Mouse (Mus musculus) heart, postnatal 25 days (tissue): ENCODE data around the gene Rbm6. TPM values are rescaled to one million over a fixed set of nuclear protein-coding genes. Genes with fewer than 3 reads are reported as not detected.
A peak's percentile ranks its signal among the peaks of the same experiment; 100 is the strongest.

Experiments
- DNase-seq: peaks from one replicate; pipeline ENCODE4 v3.0.0; 2022; ENCODE audit warnings: low spot score
- intact Hi-C: fragments of 180-260 bp; cut with DNase I; formaldehyde crosslinking; loops from one replicate; pipeline ENCODE4 v1.15.1; 2025
- total RNA-seq, 2 experiments: library from RNA; stranded (reverse); gene quantifications; 2 replicates each; pipeline ENCODE4 v1.2.3; 2021

Rbm6 gene
- total RNA-seq: 10 to 100 TPM; 29.9 to 30.3 TPM

- intact Hi-C loops: loop anchor here (10.0 kb wide), 1 partner anchor 422 kb away; the partner anchor contains the start of genes Amt and Nicn1
- DNase-seq: no peak
These were observed at the start of gene Rbm6 for GRCm38 (mm10) chr9:107873137-107873536. Gene Rbm6, minus strand, starts transcription at chr9:107873237.

DNA sequence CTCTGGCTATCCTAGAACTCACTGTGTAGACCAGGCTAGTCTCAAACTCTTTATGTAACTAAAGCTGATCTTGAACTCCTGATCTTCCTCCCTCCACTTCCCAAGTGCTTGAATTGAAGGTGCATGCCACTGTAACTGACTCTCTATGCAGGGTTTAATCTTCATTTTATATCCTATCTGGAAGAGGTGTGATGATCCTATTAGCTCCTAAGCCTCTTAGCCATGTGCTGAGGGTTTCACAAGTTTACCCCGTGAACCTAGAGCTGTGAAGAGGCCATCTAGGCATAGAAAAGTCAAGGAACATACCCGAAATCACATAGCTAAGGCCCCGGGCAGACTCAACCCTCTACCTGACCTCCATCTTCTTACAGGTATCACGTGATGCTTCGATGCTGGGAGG, 46.4 kb upstream of the Rbm6 start:
- DNase-seq: no peak
- intact Hi-C loops: no loop called here

GRCm38 (mm10) chr9:107918884-107919283, 45.8 kb upstream of the Rbm6 start:
- no peak for DNase-seq
- intact Hi-C loops: no loop called here

DNA sequence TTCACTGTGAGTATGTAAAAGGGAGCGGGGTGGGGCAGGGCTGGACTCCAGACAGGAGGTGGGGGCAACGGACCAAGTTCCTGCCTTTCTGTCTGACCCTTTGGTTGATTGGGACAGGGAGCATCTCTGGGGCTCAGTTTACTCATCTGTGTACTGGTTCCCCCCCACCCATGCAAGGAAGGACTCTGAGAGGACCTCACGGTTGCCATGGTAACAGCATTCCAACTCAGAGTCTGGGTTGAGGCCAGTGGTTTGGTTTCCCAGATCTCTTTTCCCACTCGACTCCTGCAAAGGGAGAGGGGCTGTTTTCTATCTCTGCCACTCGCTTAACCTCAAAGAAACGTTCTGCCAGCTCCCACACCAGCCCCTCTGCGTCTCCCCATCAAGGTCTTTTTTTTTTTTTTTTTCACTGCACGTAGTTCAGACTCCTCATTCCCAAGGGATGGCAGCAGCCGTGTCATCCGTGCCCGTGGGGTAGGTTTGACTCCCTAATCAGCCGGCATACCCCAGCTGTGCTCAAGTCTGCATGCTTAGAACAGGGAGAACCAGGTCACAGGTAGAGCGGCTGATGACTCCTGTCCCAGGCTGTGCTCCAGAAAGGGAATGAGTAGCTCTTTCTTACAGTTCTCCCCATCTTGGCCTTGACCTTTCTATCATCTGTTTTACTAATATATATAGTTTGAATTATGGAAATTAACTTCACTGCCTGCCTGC, 45.0 kb upstream of the Rbm6 start:
- intact Hi-C loops: no loop called here
- DNase-seq: no peak

DNA sequence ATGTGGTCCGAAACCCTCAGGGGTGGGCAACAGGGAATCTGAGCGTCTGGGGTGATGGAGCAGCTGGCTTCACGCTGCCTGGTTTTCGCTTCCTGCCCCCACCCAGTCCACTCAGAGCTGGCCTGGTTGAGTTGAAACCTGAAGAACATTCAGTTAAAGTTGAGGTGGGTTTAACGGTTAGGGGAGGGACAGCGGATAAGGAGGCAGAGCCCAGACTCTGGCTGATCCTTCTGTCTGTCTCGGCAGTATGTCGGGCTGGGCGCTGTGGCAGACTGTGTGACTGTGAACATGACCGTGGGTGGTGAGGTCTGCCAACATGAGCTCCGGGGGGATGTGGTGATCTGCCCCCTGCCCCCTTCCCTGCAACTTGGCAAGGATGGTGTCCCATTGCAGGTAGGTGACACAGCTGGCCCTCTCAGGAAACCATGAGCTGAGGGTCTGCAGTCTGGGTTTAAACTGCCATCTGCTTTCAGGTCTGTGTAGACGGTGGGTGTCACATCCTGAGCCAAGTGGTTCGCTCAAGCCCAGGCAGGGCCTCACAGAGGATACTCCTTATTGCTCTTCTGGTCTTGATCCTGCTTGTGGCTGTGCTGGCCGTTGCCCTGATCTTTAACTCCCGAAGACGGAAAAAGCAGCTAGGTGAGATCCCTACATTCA, 41.9 kb upstream of the Rbm6 start:
- intact Hi-C loops: no loop called here
- DNase-seq: no peak

DNA sequence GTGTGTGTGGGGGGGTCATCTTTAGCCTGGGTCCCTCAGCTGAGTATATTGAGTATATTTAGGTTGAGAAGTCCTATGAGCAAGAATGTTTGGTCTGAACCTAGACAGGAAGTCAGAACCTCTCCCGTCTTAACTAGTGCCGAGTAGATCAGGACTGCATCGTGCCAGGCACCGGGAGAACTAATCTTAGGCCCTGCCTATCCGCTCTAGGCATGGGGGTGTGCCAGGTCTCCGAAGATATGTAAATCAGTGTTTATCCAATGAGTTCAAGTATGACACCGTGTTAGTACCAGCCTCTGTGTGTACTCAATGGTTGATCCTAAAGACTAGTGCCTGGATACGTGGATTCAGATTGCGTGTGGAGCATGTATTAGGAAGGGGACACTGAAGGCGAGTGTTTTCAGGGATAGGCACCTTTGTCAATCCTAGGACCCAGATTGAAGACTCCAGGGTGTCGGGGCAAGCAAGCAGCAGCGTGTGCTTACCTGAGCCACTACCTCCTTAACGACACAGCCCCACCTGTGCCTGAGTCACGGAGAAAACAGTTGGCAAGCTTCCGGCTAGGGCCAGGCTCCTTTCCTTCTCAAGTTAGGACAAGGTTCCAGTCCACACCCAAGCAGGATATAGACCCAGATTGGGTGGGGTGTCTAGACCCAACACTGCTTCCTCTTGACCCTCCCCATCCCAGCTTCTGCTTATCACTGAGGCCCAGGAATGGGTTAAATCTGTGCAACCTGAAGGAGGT, 37.2 kb upstream of the Rbm6 start:
- intact Hi-C loops: no loop called here

DNA sequence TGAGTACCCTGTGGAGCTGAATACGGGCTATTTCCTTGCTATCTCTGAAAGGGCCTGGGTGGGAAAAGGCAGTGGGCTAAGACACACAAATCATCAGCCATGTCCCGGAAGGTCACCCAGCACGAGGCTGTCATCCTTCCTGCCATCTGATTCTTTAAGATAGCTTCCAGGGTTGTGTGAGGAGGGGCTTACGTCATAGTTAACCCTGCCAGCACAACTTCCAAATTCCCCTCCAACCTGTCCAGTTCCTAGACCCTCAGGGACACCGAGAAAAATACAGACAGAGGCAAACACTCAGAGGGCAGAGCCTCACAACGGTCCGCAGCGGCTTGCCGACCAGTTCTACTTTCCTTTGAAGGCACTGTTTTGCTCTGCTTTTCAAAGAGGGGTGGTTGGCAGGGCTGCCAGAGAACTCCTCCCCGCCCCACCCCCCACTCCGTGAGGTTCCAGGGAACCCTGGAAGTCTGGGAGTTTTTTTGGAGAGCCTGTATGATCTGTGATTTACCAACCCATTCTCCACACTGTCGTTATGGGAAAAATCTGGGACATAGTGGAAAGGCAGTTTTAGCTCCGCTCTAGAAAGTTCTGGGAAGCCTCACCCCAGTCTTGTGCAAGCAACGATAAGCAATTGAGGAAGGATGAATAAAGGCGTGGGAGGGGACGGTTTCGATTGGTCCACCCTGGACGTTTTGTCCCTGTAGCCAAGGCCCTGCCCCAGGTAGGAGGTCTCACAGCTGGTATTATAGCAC, 35.5 kb upstream of the Rbm6 start:
- DNase-seq: peak; percentile 55
- intact Hi-C loops: loop anchor here (10.0 kb wide), 1 partner anchor 376 kb away; no protein-coding TSS in a partner anchor

More for the DNA sequence above, 37.2 kb upstream of the Rbm6 start:
- DNase-seq: no peak

GRCm38 (mm10) chr9:107907801-107908120, 34.7 kb upstream of the Rbm6 start:
- intact Hi-C loops: loop anchor here (10.0 kb wide), 1 partner anchor 377 kb away; no protein-coding TSS in a partner anchor
- DNase-seq: no peak

DNA sequence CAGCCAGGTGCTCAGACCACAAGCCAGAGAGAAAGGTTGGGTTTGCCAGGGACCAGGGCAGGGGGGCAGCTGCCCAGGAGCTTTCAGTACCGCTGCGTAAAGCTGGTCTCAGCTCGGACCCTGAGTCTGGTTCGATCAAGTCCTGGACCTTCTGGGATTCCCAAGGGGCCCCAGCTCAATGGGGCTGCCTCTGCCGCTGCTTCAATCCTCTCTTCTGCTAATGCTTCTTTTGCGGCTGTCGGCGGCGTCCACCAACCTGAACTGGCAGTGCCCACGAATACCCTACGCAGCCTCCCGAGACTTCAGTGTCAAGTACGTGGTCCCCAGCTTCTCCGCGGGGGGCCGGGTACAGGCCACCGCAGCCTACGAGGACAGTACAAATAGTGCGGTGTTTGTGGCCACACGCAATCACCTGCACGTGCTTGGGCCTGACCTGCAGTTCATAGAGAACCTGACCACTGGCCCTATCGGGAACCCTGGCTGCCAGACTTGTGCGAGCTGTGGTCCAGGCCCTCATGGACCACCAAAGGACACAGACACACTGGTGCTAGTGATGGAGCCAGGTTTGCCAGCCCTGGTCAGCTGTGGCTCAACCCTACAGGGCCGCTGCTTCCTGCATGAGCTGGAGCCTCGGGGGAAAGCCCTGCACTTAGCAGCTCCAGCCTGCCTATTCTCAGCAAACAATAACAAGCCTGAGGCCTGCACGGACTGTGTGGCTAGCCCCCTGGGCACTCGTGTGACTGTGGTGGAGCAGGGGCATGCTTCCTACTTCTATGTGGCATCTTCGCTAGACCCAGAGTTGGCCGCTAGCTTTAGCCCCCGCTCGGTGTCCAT, 34.1 kb upstream of the Rbm6 start:
- intact Hi-C loops: loop anchor here (10.0 kb wide), 1 partner anchor 378 kb away; no protein-coding TSS in a partner anchor
- no peak for DNase-seq

DNA sequence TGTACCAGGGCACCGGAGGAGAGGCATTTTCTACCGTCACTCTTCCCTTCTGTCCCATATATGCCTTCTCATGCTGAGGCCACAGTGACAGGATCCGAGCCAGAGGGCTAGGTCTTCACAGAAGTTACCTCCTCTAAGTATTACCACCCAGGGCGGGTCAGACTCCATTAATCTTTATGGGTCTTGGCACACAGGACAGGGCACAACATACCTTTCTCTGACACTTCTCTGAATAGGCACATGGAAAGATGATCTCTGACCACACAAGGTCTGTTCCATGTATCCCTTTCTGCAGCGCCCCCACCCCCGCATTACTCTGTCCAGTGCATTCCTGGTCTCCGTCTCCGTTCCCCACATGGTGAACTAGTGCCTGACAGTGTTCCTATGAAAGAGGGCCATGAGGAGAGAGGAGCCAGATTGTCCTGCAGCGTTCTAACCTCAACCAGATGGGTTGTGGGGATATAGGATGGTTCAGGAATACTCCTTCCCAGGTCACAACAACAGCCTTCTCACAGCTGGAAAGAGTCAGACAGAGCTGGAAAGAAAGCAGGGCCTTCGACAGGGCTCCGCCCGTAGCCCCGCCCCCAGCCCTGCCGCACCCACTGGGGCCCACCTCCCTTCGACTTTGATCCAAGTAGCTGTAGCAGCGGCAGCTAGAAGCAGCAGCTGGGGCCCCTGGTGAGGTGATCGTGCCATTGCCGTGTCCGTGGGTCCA, 33.4 kb upstream of the Rbm6 start, which contains the start of gene Mst1r:
Gene Mst1r (plus strand): TSS at position 622 of the 715 bp plus-strand sequence.
- peak; percentile 76 for DNase-seq
- intact Hi-C loops: loop anchor here (10.0 kb wide), 1 partner anchor 378 kb away; no protein-coding TSS in a partner anchor

- DNase-seq: peak; percentile 66
- intact Hi-C loops: loop anchor here (1.0 to 10.0 kb wide), 4 partner anchors 58 to 380 kb away; partner anchors contain the start of gene Amigo3
These were observed 31.7 kb upstream of the Rbm6 start for GRCm38 (mm10) chr9:107904726-107905125.

DNA sequence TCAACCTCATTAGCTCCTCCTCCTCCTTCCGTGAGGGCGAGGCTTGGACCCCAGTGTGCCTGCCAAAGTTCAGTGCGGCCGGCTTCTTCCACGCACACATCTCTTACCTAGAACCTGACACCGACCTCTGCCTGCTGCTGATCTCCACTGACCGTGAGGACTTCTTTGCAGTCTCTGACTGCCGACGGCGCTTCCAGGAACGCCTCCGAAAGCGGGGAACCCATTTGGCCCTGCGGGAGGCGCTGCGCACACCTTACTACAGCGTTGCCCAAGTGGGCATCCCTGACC, 28.5 kb upstream of the Rbm6 start:
- no peak for DNase-seq
- intact Hi-C loops: loop anchor here (5.0 to 10.0 kb wide), 2 partner anchors 151 to 383 kb away; partner anchors contain the start of gene Amigo3

DNA sequence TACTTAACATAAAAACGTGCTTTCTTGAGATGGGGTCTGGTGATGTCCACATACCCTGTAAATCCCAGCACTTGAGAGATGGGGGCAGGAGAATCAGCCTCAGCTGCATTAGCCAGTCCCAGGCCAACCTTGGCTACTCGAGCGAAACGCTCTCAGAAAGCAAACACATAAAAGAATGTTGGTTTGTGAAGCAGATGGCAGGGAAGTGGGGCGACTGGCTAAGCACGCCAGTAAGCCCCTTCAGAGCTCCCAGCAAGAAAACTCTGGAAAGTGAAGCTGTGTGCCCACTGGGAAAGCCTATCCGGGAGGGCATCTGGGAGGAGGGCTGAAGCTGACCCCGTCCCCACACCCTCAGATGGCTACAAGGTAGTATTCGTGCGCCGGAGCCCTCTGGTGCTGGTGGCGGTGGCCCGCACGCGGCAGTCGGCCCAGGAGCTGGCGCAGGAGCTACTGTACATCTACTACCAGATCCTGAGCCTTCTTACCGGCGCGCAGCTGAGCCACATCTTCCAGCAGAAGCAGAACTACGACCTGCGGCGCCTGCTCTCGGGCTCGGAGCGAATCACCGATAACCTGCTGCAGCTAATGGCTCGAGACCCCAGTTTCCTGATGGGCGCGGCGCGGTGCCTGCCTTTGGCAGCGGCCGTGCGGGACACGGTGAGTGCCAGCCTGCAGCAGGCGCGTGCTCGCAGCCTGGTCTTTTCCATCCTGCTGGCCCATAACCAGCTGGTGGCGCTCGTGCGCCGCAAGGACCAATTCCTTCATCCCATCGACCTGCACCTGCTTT, 28.0 kb upstream of the Rbm6 start:
- no peak for DNase-seq
- intact Hi-C loops: loop anchor here (5.0 to 10.0 kb wide), 2 partner anchors 151 to 384 kb away; partner anchors contain the start of gene Amigo3

DNA sequence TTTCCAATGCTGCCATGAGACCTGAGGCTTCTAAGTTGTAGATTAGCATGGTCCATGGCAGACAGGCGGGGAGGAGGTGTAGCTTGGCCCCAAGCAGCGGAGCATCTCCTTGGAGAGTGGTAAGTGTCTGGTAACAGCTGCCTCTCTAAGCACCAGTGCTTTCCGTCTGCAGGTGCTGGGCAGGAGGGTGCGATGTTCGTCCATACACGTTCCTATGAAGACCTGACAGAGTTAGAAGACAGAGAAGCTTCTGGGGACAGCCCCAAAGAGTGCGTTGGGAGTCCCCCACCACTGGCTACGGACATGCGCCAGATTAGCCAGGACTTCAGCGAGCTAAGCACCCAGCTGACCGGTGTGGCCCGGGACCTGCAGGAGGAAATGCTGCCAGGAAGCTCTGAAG, 26.8 kb upstream of the Rbm6 start:
- intact Hi-C loops: loop anchor here (5.0 to 10.0 kb wide), 2 partner anchors 152 to 385 kb away; partner anchors contain the start of gene Amigo3
- DNase-seq: no peak

DNA sequence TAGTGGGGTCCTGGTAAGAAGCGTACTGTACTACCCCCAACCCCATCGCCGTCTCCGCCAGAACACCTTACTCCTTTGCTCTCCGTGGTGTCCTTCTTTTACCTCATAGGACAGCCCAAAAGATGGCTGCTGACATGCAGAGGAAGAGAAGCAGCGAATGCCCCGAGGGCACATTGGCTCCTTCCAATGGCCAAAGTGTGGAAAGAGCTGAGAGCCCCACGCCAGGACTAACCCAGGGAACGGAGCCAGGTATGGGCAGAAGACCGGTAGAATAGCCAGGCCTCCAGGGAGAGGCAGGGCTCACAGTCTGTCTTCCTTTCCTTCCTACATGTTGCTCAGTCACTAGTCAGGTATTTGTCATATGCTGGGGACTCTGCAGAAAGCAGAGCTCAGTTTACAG, 25.5 kb upstream of the Rbm6 start:
- no peak for DNase-seq
- intact Hi-C loops: no loop called here

DNA sequence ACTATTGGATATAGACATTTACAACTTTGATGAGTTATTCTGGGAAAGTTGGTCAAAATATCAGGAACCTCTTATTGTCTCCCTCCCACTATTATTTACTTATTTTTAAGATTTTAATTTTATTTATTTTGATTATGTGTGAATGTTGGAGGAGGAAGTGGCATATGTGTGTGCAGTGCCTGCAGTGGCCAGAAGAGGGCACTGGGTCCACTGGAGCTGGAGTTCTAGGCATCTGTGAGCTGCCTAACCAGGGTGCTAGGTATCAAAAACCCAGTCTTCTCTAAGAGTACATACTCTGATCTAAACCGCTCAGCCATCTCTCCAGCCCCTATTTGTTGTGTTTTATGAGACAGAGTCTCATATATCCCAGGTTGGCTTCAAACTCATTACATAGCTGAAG, 18.0 kb upstream of the Rbm6 start:
- no peak for DNase-seq
- intact Hi-C loops: no loop called here

DNA sequence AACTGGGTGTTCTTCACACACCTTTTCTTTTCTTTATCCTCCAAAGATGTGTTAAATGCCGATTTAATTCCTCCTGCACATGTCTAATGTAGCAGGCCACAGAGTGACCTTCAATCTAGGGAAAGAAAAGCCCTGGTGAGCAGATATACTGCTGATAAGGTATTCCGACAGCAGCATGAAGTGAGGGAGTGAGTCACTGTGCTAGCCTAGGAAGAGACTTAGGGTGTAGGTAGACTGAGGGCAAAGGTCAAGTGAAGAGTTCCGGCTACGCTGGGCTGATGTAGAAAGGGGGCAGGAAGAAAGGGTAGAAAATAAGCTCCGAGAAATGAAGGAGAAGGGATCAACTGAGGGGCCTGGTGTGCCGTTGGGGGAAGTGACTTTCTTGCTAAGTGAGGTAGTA, 17.2 kb upstream of the Rbm6 start:
- intact Hi-C loops: no loop called here
- no peak for DNase-seq
